Mouse (Mus musculus): ENCODE results near the gene 0610010K14Rik.
A peak's percentile ranks its signal among the peaks of the same experiment; 100 is the strongest.

0610010K14Rik gene

GRCm38 (mm10) chr11:70214191-70214855 is 23.4 kb downstream of the 0610010K14Rik start:
- DNase-seq: no peak

- DNase-seq: no peak
These were observed 24.0 kb downstream of the 0610010K14Rik start for GRCm38 (mm10) chr11:70213736-70214135.

- no peak for DNase-seq
These were observed 24.8 kb downstream of the 0610010K14Rik start for GRCm38 (mm10) chr11:70212896-70213295.

GRCm38 (mm10) chr11:70212423-70212822 is 25.3 kb downstream of the 0610010K14Rik start, which contains the start of gene Slc16a11:
TSS of gene Slc16a11 (plus strand) at chr11:70212752.
- DNase-seq: no peak

DNA sequence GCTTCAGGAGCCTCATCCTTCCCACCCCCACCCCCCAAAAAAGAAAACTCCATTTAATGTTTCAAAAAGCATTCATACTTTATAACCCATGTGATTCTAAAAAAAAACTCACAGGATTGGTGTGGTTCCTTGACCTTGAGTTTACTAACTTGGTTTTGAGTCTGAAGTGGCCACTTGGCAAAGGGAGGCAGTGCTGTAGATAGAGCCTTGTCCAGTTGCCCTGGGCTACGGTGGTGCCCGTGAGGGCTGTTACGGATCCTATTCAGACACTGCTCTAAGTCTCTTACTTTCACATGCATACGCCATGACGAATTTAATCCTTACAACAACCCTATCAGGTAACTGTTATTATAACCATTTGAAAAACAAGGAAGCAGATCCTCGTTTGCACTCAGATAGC is 25.7 kb downstream of the 0610010K14Rik start:
- no peak for DNase-seq

DNA sequence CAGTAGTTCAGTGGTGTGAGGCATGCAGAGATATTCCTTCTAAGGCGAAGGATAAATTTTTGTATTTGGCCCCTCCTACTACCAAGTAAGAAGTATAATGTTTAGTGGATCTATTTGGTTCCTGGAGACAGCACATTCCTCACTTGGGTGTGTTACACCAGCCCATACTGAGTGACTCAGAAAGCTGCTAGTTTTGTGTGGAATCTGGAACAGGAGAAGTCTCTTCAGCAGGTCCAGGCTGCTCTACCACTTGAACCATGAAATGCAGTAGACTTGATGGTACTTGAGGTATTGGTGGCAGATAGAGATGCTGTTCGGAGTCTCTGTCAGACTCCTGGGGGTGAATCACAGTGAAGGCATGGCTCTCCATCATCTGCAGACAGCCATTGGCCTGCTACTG is 27.0 kb downstream of the 0610010K14Rik start:
- no peak for DNase-seq

DNA sequence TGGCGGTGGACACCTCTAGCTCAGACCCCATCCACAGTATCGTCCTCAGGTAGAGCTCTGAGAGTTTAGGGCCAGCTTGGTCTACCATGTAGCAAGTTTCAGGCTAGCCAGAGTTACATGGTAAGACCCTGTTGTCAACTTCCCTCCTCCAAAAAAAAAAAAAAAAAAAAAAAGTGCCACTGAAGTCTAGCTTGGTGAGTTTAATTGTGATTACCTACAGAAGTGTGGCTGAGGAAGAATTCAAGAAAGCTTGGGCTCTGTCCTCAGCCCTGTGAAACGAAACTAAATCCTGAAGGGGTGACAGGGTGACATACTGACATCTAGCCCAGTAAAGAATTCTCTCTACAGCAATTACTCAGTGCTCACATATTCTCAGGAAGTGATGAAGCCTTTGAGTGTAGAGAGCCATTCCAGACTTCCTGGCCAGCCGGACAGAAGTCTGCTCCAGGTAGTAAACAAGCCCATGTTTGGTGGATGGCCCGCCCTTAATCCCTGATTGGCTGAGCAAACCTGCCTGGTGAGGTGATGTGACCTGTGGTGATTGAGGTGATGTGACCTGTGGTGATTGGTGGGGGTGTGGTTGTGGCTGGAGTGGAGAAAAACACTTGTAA is 28.8 kb downstream of the 0610010K14Rik start:
- no peak for DNase-seq

DNA sequence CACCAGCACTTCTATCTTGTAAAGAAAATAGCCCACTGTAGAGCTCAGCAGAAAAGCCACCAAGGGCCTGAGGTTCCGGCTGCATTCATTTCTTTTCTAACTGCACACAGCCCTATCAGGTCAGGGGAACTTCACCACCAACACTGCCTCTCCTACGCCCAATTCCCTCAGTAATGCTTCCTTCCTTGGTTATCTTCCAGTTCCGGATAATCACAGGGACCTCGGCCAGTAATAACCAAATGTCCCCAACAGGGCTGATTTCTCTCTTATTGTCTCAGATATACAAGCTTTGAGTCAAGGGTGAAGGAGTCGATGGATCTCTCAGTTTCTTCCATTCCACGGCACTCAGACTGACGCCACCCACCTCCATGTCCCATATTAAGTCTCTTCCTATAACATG is 30.4 kb downstream of the 0610010K14Rik start:
- no peak for DNase-seq

- DNase-seq: no peak
These were observed 30.9 kb downstream of the 0610010K14Rik start for GRCm38 (mm10) chr11:70206801-70207200.

DNA sequence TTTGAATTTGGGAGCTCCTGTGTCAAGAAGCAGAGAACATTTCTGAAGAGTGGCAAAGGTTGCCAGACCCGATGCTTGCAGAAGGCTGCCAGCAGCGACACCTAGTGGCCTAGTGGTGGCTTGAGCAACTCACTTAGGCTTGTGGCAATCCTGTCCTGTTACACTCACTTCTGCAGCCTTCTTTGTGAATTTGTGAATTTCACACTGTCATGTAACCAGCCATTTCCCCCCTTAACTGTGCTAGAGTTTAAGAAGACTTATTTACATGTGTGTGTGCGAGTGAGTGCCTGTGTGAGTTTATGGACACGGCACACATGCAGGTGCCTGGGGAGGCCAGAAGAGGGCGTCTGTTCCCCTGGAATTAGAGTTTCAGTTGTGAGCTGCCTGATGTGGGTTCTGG is 36.0 kb downstream of the 0610010K14Rik start:
- peak; percentile 41 to 49 for DNase-seq

DNA sequence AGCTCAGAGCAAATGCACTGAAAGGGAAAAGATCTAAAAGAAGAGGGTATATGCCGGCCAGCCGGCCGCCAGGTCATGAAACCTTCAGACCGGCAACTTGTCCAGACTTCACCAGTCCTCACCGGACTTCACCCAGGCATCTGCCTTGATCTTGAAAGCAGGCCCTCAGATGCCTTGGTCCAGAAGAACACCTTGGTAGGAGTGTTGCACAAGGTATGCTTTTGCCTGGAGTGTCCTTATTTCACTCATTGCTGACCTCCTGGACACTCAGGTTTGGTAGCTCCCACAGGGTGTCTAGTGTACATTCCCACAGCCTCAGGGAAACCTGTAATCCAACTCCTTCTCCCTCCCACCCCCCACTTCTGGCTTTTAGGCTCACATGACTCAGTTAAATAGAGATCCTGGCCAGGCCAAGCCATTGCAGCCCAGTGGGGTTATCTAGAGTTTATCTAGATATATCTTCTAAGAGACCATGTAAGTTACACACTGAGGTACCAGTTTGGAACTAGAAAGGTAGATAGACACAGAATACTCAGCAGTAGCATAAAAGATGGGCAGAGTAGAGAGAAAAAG is 37.6 kb downstream of the 0610010K14Rik start:
- DNase-seq: no peak

GRCm38 (mm10) chr11:70199107-70199506 is 38.6 kb downstream of the 0610010K14Rik start:
- no peak for DNase-seq

- no peak for DNase-seq
These were observed 39.4 kb downstream of the 0610010K14Rik start for GRCm38 (mm10) chr11:70198332-70198731.

DNA sequence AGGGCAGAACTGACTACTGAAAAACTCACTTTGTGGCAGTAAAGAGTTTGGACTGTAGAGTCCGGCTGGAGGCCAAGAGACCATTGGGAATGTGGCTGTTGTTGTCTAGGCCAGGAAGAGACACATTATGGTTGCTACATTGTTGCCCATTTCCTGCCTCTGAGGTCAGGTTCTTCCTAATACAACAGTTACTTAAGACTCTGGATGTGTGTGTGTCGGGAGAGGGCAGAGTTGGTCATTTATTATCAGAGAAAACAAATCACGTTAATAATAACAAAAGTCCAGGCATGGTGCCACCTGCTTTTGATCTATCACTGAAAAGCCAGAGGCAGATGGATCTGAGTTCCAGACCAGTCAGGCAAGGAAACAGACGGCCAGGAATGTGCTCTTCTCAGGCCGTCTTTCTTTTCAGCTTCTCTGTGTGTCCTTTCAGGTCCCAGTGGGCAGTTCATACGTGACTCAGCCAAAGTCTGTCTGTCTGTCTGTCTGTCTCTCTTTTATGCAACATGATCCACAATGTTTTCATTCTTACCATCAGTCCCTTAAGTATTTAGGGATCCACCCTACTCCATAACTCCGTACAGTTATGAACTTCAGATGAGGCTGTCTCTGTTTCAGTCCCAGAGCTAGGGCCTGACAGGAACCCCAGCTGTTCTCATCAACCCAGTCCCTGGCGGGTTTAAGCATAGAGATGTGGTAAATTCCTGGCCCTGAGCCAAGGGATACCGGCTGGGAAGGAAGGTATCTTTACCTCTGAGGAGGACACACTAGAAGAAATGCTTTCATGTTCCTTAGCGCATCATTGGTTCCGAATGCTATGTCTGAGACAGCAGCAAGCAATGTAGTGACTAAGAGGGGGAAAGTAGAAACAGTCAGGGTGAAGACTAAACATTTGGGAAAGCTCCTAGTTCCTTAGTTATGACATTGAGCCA is 44.1 kb downstream of the 0610010K14Rik start:
- no peak for DNase-seq

- DNase-seq: no peak
These were observed 45.6 kb downstream of the 0610010K14Rik start for GRCm38 (mm10) chr11:70192157-70192556.

DNA sequence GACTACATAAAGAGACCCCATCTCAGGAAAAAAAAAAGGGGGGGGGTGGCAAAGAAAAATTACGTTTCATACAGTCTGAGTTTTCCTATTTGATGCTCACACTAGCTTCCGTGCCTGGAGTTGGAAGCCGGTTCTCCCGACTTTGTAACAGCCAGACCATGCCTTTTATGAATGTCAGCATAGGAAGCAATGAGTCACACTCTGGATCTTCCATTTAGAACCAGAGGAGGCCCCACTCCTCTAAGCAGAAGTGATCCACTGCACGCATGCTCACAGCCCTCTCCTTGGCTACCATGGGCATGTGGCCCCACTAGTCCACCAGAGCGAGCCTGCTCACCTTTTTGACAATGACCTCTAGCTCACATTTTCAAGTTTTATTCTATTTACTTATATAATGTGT is 46.5 kb downstream of the 0610010K14Rik start:
- DNase-seq: no peak

- DNase-seq: no peak
These were observed 48.2 kb downstream of the 0610010K14Rik start for GRCm38 (mm10) chr11:70189319-70190134.
